Mouse (Mus musculus) forebrain, embryonic 10.5 days (tissue): ENCODE data around the gene Cox8a. TPM values are rescaled to one million over a fixed set of nuclear protein-coding genes. Genes with fewer than 3 reads are reported as not detected.

ENCODE experiments used
- DNase-seq: peaks from one replicate; pipeline ENCODE4 v3.0.0-alpha.2; 2017; ENCODE audit warnings: low spot score; ENCODE audit errors: extremely low spot score
- H3K27ac ChIP-seq: fragments of 300-500 bp; sonication (generic); 2 replicates; pipeline ENCODE4 v1.5.1; 2016; ENCODE audit warnings: mild to moderate bottlenecking
- H3K27me3 ChIP-seq: fragments of 300-500 bp; sonication (generic); 2 replicates; pipeline ENCODE4 v1.6.1; 2016; ENCODE audit warnings: mild to moderate bottlenecking; ENCODE audit not compliant: poor library complexity, severe bottlenecking
- H3K36me3 ChIP-seq: fragments of 300-500 bp; sonication (generic); replicated peaks from 2 replicates; pipeline ENCODE4 v1.6.1; 2016; ENCODE audit warnings: mild to moderate bottlenecking, moderate library complexity
- H3K4me1 ChIP-seq: fragments of 300-500 bp; sonication (generic); 2 replicates; pipeline ENCODE4 v1.6.1; 2016
- H3K4me3 ChIP-seq: fragments of 300-500 bp; sonication (generic); 2 replicates; pipeline ENCODE4 v1.5.1; 2016; ENCODE audit warnings: mild to moderate bottlenecking, moderate library complexity
- H3K9me3 ChIP-seq: fragments of 300-500 bp; sonication (generic); 2 replicates; pipeline ENCODE4 v1.6.1; 2016; ENCODE audit warnings: mild to moderate bottlenecking, moderate library complexity
- WGBS: fragments of 180-500 bp; shearing (Covaris S2); methylation state at CpG from one replicate; pipeline ENCODE4 v1.1.7; 2016; 5-methylcytosine and 5-hydroxymethylcytosine counted together
- polyA plus RNA-seq: library from polyadenylated mRNA; unstranded; fragments of >200 nt; fragmentation: Nextera tagmentation; extraction: Ambion mirVana; gene quantifications from 2 replicates; pipeline ENCODE4 v1.2.1, GENCODE M21; 2016

Gene Cox8a
- polyA plus RNA-seq, 1 experiment from 2014 or later, result 862 TPM

DNA sequence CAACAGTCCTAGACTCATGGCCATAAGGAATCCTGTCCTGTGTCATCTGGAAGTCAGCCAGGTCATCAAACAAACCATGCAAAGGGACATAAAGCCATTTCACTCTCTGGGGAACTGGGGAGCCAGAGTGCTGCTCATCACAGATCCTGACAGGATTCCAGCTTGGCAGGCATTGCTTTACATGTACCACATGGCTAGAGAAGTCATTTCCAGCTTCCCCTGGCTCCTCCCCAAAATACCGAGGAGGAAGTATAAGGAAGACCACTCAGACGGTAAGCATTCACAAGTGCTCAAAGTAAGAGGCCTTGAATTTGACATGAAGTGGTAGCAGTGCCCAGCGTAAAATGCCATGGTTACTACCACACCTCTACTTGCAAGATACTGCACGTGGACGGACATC, 2.9 kb downstream of the Cox8a start:
- H3K36me3 ChIP-seq, result peaks cover 63% of the 10 kb centered on the region
- no peaks in the 10 kb centered on the region for H3K9me3 ChIP-seq
- DNase-seq, result no peak
- peaks cover 38% of the 10 kb centered on the region for H3K4me1 ChIP-seq
- no peak overlapping the region for H3K27ac ChIP-seq
- no peak overlapping the region; the same call in 1 of the 2 replicates for H3K4me3 ChIP-seq
- H3K27me3 ChIP-seq, result no peaks in the 10 kb centered on the region
- WGBS, result 96% methylated on average over 5 of the region's 5 CpGs

DNA sequence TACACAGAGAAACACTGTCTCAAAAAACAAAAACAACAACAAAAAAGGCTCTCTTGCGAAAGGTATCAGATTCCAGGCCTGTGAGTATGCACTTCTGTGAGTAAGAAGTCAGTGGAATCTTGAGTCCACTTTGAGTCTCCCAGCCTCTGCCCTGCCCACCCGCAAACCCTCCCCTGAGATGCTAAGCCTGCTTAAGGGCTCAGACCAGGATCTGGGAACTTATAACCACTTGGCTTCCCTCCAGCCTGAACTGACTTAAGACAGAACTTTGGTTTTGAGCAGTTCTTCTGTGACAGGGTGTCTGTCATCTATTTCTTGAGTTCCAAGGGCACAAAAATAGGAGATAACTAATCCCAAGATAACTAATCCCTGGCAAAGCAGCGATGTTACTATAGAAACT, 4.4 kb downstream of the Cox8a start:
- Histone ChIP-seq H3K4me3 (no peak overlapping the region), H3K4me1 (peaks cover 30% of the 10 kb centered on the region), H3K27ac (no peak overlapping the region), H3K27me3 (no peaks in the 10 kb centered on the region), H3K36me3 (peaks cover 64% of the 10 kb centered on the region), H3K9me3 (no peaks in the 10 kb centered on the region)
- DNase-seq, result no peak
- 95% methylated on average over 3 of the region's 3 CpGs for WGBS

DNA sequence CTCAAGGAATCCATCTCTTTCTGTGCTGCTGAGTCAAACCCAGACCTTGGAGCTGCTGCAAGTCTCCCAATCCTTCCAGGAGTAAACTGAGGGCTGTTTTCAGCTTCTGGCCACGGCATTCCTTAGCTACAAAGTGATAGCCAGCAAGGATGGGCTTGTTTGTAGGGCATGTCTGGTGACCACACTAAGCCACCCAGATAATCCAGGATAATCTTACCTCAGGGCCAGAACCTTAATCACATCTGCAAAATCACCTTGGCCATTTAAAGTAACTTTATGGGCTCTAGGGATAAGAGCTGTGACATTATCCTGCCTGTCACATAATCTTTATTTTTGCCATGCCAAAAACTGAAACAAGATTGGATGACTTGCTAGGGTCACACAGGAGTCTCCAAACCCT, 5.2 kb downstream of the Cox8a start:
- no peaks in the 10 kb centered on the region for H3K9me3 ChIP-seq
- DNase-seq, result no peak
- no peak overlapping the region for H3K4me3 ChIP-seq
- H3K27me3 ChIP-seq, result no peaks in the 10 kb centered on the region
- H3K4me1 ChIP-seq, result peaks cover 29% of the 10 kb centered on the region
- peaks cover 64% of the 10 kb centered on the region for H3K36me3 ChIP-seq
- no peak overlapping the region for H3K27ac ChIP-seq
- 84% methylated on average over 1 of the region's 1 CpGs for WGBS

DNA sequence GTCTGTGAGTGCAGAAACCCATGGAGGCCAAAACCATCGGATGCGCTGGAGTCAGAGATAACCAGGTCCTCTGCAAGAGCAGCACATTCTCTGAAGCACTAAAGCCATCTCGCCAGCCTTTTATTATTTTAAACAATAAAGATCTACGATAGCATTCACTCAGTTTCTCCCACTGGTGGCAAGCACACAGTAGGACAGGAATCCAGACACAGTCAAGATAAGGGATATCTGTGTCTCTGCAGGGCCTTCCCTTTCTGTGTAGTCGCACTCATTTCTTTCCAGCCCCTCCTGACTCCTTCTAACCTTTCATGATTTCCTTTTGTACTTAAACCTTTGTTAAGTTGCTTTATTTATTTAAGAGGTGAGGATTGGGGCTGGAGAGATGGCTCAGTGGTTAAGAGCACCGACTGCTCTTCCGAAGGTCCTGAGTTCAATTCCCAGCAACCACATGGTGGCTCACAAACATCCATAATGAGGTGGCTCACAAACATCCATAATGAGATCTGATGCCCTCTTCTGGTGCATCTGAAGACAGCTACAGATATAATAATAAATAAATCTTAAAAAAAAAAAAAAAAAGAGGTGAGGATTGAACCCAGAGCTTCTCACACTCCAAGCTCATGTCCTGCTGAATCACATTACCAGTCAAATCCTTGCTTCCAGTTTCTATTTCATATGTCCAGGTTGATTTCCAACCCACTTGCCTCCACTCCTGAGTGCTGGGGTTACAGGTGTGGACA, 7.3 kb downstream of the Cox8a start:
- H3K4me3 ChIP-seq, result no peak overlapping the region
- peaks cover 49% of the 10 kb centered on the region for H3K36me3 ChIP-seq
- WGBS, result 90% methylated on average over 7 of the region's 7 CpGs
- H3K9me3 ChIP-seq, result no peaks in the 10 kb centered on the region
- peaks cover 30% of the 10 kb centered on the region for H3K4me1 ChIP-seq
- no peak for DNase-seq
- H3K27me3 ChIP-seq, result no peaks in the 10 kb centered on the region
- H3K27ac ChIP-seq, result no peak overlapping the region

DNA sequence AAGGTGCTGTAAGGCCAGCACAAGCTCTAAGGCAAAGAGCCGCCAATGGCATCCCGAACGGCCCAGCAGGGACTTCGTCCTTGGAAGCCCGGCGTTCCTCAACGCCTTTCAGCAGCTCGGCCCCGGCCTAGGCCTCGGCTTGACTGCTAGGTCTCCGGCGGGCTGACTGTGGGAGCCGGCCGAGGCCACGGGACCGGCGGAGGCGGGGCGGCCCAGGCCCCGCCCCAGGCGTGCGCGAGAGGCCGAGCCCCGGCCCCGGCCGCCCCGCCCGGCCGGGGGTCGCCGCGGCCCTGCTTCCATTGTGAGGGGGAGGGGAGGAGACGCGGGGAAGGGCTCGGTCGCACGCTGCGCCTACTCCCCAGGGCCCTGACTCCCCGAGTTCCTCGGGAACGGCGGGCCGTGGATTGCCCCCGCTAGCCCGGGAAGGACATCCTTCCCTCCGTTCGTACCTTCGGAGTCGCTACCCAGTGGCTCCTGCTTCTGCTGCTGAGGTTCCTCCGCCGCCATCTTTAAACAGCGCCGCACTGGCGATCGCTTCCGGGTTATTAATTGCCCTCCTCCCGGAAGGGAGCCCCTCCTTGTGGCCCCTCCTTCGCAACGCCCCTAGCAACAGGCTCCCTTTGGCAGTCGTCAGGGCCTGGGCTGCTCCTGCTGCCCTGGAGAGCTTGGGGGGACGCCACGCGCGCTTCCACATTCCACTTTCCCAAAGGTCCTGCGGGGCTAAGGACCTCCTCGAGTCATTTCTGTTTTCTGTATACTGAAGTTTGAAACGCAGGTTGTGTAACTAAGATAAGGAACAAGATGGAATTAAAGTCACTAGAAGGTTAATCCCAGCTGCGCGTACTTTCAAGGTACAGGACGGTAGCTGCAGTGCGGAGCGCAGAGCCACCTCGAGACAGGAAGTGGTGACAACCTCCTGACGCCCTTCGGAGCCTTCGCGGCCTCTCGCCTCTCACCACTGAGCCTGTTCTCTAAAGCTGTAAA, 11.4 kb downstream of the Cox8a start, which contains the start of gene Otub1:
TSS of gene Otub1 (minus strand) at position 564 of the 984 bp plus-strand sequence.
- H3K27ac ChIP-seq, result peak within 1 kb of the TSS; percentile 98
- under 1% methylated on average over 75 of the region's 79 CpGs for WGBS
- H3K36me3 ChIP-seq, result peaks cover 46% of the 10 kb centered on the region
- peak; percentile 98 for DNase-seq
- H3K4me1 ChIP-seq, result peaks cover 33% of the 10 kb centered on the region
- H3K4me3 ChIP-seq, result peak within 1 kb of the TSS; percentile 88
- H3K27me3 ChIP-seq, result no peaks in the 10 kb centered on the region
- no peaks in the 10 kb centered on the region for H3K9me3 ChIP-seq

DNA sequence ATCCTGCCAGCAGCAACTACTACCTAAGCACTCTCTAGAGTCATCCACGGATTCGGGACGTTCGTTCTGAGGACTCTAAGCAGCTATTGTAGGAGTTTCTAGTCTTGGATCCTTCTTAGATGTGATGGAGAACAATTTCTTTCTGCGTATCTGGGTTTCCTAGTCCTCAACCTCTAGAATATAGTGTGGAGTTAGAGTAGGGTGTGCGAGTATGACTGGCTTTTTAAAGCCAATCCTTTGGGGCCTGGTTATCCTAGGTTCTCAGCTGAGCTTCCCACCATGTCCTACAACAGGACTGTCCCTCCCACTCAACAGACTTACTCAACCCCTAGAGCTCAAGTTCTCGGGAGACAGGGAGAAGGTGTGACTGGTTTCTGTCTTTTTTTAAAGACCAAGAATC, 12.1 kb downstream of the Cox8a start:
- no peaks in the 10 kb centered on the region for H3K9me3 ChIP-seq
- peaks cover 33% of the 10 kb centered on the region for H3K4me1 ChIP-seq
- WGBS, result 37% methylated on average over 7 of the region's 7 CpGs
- H3K36me3 ChIP-seq, result peaks cover 48% of the 10 kb centered on the region
- peak overlapping the region; percentile 98 for H3K27ac ChIP-seq
- DNase-seq, result no peak
- H3K4me3 ChIP-seq, result peak overlapping the region; percentile 88
- H3K27me3 ChIP-seq, result no peaks in the 10 kb centered on the region

DNA sequence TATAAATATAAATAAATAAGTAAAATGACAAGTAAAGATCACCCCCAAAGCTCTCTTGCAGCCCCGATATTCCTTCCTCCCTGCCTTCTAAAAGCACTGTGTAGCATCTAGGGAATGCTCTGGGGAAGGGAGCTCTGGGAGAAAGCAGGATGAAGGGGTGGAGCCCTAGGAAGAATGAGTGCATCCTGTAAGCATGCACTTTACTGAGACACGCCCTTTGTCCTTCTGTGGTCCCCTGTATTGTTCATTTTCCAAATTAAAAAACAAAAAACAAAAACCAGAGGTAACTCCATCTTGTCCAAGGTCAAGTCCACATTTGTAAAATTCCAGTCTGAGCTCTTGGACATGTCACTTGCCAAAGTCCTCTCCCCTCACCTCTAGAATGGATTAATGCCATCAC, 12.5 kb downstream of the Cox8a start:
- DNase-seq, result no peak
- Histone ChIP-seq H3K27me3 (no peaks in the 10 kb centered on the region), H3K9me3 (no peaks in the 10 kb centered on the region), H3K27ac (peak overlapping the region; percentile 98), H3K36me3 (peaks cover 50% of the 10 kb centered on the region), H3K4me3 (peak overlapping the region; percentile 88), H3K4me1 (peaks cover 33% of the 10 kb centered on the region)
- WGBS, result 73% methylated on average over 2 of the region's 2 CpGs

DNA sequence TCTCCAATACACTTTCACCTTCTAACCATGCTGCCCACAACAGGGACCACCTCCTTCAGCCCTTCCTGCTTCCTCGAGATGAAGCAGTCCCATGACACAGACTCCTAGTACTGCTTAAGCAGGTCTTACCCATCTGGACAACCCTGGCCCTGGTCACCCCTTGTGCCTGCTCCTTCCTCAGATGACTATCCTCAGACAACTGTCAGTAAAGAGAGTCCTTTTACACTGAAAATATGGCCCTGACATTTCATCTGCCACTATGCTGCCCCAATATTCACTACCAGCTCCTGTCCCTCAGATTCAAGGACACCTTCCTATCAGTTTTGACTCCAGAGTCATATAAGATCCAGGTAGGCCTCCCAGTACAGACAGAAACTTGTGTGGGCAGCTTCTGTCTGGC, 17.0 kb downstream of the Cox8a start:
- H3K4me1 ChIP-seq, result peaks cover 48% of the 10 kb centered on the region
- 77% methylated on average over 1 of the region's 1 CpGs for WGBS
- no peaks in the 10 kb centered on the region for H3K9me3 ChIP-seq
- H3K27ac ChIP-seq, result no peak overlapping the region
- DNase-seq, result no peak
- no peak overlapping the region for H3K4me3 ChIP-seq
- H3K27me3 ChIP-seq, result no peaks in the 10 kb centered on the region; the same call in 1 of the 2 replicates
- H3K36me3 ChIP-seq, result peaks cover 78% of the 10 kb centered on the region

DNA sequence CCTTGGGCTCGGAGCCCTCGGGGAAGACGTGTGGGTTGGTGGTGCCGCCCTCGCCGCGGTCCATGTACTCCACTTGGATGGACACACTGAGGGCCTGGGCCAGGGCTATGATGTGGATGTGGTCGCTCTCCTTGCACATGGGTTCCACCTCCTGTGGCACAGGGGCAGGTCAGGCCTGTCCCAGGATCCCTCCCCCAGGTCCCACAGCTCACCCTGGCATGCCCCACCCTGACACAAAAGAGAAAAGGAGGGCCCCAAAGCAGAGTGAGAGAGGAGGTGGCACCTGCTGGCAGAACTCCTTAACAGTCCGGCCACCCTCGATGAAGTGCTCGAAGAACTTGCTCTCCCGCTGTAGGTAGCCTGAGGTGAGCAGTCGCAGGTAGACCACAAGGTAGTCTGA, 18.3 kb downstream of the Cox8a start:
- Histone ChIP-seq H3K27me3 (peaks cover 5% of the 10 kb centered on the region), H3K4me1 (peaks cover 40% of the 10 kb centered on the region), H3K36me3 (peaks cover 73% of the 10 kb centered on the region), H3K9me3 (no peaks in the 10 kb centered on the region), H3K27ac (no peak overlapping the region), H3K4me3 (no peak overlapping the region)
- DNase-seq, result no peak
- 97% methylated on average over 13 of the region's 13 CpGs for WGBS

DNA sequence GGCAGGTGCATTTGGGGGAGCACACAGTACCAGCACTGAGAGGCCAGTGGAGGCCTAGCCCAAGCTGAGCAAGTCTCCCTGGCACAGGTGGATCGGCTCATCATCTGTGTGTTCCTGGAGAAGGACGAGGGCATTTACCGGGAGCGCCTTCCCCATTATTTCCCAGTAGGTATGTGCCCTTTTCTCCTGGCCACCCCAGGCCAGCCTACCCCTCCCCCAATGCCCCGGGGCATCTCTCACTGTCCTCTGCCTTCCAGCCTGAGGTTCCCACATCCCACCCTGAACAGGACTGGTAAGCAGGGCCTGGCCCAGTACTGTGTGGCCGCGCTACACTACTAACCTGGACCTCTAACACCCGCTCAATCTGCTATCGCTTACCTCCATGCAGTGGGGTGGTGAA, 20.0 kb downstream of the Cox8a start:
- peak overlapping the region; percentile 36; the same call in 1 of the 2 replicates for H3K27ac ChIP-seq
- H3K9me3 ChIP-seq, result no peaks in the 10 kb centered on the region
- 0 out of 2 replicates have a peak overlapping the region, but pooled peaks have one; percentile 13 for H3K4me3 ChIP-seq
- H3K4me1 ChIP-seq, result peaks cover 46% of the 10 kb centered on the region
- DNase-seq, result no peak
- H3K27me3 ChIP-seq, result peaks cover 5% of the 10 kb centered on the region
- H3K36me3 ChIP-seq, result peaks cover 56% of the 10 kb centered on the region
- WGBS, result 82% methylated on average over 9 of the region's 9 CpGs

DNA sequence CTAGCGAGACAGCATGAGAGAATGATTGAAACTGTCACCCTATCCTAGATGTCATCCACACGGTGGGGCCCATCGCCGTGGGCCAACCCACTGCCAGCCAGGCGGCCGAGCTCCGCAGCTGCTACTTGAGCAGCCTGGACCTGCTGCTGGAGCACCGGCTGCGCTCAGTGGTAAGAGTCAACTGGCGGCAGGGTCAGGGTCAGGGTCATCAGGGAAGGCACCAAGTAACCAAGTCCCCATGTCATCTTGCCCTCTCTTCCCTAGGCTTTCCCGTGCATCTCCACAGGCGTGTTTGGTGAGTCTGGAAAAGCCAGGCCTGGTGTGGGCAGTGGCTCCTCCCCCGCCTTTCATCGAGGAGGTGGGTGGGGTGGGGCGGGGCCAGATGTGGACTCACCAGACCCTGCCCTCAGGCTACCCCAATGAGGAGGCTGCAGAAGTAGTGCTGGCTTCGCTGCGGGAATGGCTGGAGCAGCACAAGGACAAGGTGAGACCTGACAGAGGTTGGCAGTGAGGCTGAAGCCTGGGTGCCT, 20.6 kb downstream of the Cox8a start:
- WGBS, result 15% methylated on average over 17 of the region's 17 CpGs
- Histone ChIP-seq H3K4me3 (peak overlapping the region; percentile 13), H3K27ac (peak overlapping the region; percentile 36; the same call in 1 of the 2 replicates), H3K9me3 (no peaks in the 10 kb centered on the region), H3K27me3 (peaks cover 9% of the 10 kb centered on the region), H3K36me3 (peaks cover 51% of the 10 kb centered on the region), H3K4me1 (peaks cover 52% of the 10 kb centered on the region)
- peak; percentile 67 for DNase-seq

DNA sequence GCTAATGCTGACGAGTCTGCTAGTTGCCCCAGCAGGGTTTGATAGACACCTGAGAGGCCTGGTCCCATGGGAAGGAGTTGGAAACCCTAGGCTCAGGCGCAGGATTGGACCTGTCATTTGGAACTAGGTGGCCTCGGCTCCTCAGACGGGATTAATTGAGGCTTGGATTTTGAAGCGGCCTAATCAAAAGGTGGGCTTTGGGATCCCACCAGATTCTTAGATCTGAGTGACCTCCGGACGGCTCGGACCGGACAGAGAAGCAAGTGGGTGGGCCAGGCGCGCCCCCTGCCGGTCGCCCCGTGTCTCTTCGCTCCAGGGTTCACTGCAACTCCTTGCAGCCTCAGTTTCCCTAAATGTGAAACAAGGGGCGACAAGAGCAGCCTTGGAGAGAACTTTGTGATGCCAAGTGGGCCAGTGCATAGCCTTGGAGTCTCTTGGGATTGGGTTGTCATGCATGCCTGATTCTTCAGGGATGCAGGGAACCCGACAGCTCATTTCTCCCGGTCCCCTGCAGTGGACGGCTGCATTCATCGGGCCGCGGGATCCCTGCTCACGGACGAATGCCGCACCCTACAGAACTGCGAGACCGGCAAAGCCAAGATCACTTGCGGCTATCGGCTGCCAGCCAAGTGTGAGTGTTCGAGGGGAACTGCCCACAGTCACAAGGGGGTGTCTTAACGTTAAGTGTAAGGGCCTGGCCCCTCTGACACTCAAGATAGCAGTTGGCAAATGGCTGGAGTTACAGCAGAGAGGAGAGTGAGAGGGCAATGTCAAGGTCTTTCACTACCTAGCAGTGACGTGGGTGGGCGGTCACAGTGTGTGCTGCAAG, 21.3 kb downstream of the Cox8a start:
- 19% methylated on average over 33 of the region's 33 CpGs for WGBS
- Histone ChIP-seq H3K27ac (peak overlapping the region; percentile 16; the same call in 1 of the 2 replicates), H3K36me3 (peaks cover 45% of the 10 kb centered on the region), H3K4me1 (peaks cover 59% of the 10 kb centered on the region), H3K4me3 (peak overlapping the region; percentile 13; the same call in 1 of the 2 replicates), H3K9me3 (no peaks in the 10 kb centered on the region), H3K27me3 (peaks cover 16% of the 10 kb centered on the region)
- peak; percentile 75 for DNase-seq
